Mouse (Mus musculus) bone marrow, adult 2 months (tissue): ENCODE results near the gene Slc52a3.

ENCODE experiments used
- CTCF ChIP-seq: fragments of 200-500 bp; IDR thresholded peaks from 2 replicates; pipeline ENCODE4 v1.5.1; 2011; ENCODE audit warnings: low read length, control low read depth; ENCODE audit not compliant: control insufficient read depth, insufficient read depth
- POLR2A ChIP-seq: fragments of 200-500 bp; IDR thresholded peaks from 2 replicates; pipeline ENCODE4 v1.6.1; 2011; ENCODE audit warnings: low read depth, mild to moderate bottlenecking, control low read depth, low read length, borderline replicate concordance; ENCODE audit not compliant: control insufficient read depth

GRCm38 (mm10) chr2:152015997-152016396 is 19.7 kb downstream of the Slc52a3 start:
- TF ChIP-seq CTCF (no peak), POLR2A (no peak)
